Mouse (Mus musculus) heart, adult 2 months (tissue): ENCODE measurements around the gene Robo1. TPM values are rescaled to one million over a fixed set of nuclear protein-coding genes. Genes with fewer than 3 reads are reported as not detected.

ENCODE experiments used
- DNase-seq, 2 experiments: peaks; one replicate each; pipeline ENCODE4 v3.0.0; 2021
- H3K27ac ChIP-seq: fragments of 200-600 bp; 2 replicates; pipeline ENCODE4 v1.8.1; 2022
- H3K27me3 ChIP-seq: fragments of 200-500 bp; 2 replicates; pipeline ENCODE4 v1.6.1; 2012; ENCODE audit warnings: mild to moderate bottlenecking, low read length, inconsistent platforms, mixed read lengths; ENCODE audit not compliant: control insufficient read depth, insufficient read depth
- H3K36me3 ChIP-seq: fragments of 200-500 bp; 2 replicates; pipeline ENCODE4 v1.6.1; 2012; ENCODE audit warnings: low read length, inconsistent platforms; ENCODE audit not compliant: control insufficient read depth, insufficient read depth
- H3K4me1 ChIP-seq: fragments of 200-500 bp; 2 replicates; pipeline ENCODE4 v1.6.1; 2011; ENCODE audit warnings: low read length; ENCODE audit not compliant: control insufficient read depth, insufficient read depth
- H3K4me3 ChIP-seq: fragments of 200-600 bp; 2 replicates; pipeline ENCODE4 v1.8.1; 2022
- H3K79me2 ChIP-seq: fragments of 200-500 bp; replicated peaks from 2 replicates; pipeline ENCODE4 v1.6.1; 2012; ENCODE audit warnings: mild to moderate bottlenecking, inconsistent platforms, low read length, moderate library complexity, mixed read lengths; ENCODE audit not compliant: control insufficient read depth, insufficient read depth
- H3K9ac ChIP-seq: fragments of 200-500 bp; 2 replicates; pipeline ENCODE4 v1.6.1; 2012; ENCODE audit warnings: low read depth, mild to moderate bottlenecking, control low read depth, inconsistent platforms, low read length, mixed read lengths
- CTCF ChIP-seq: fragments of 200-600 bp; IDR thresholded peaks from 2 replicates; pipeline ENCODE4 v1.8.1; 2022; ENCODE audit warnings: antibody characterized with exemption, mild to moderate bottlenecking, moderate library complexity
- EP300 ChIP-seq: fragments of 200-500 bp; IDR thresholded peaks from 2 replicates; pipeline ENCODE4 v1.6.1; 2011; ENCODE audit warnings: low read depth, low read length, control low read depth; ENCODE audit not compliant: insufficient read depth
- POLR2A ChIP-seq: fragments of 200-500 bp; IDR thresholded peaks from 2 replicates; pipeline ENCODE4 v1.6.1; 2011; ENCODE audit warnings: mild to moderate bottlenecking, low read depth, low read length, control low read depth; ENCODE audit not compliant: insufficient read depth
- WGBS: fragments of 180-500 bp; shearing (Covaris S2); methylation state at CpG from one replicate; pipeline ENCODE4 v1.1.7; 2018; 5-methylcytosine and 5-hydroxymethylcytosine counted together
- intact Hi-C: fragments of 180-260 bp; cut with DNase I; formaldehyde crosslinking; loops from one replicate; pipeline ENCODE4 v1.15.1; 2025
- polyA plus RNA-seq: library from polyadenylated mRNA; depleted of rRNA; stranded (reverse); fragments of >200 nt; gene quantifications from 2 replicates; pipeline ENCODE4 v1.2.3, GENCODE M21; 2012
- total RNA-seq, 2 experiments: library from RNA; stranded (reverse); gene quantifications; 2 replicates each; pipeline ENCODE4 v1.2.3; 2021

Robo1 gene
- total and polyA plus RNA-seq, 3 experiments, result 0.76 to 1.2 (median 1.1) TPM

DNA sequence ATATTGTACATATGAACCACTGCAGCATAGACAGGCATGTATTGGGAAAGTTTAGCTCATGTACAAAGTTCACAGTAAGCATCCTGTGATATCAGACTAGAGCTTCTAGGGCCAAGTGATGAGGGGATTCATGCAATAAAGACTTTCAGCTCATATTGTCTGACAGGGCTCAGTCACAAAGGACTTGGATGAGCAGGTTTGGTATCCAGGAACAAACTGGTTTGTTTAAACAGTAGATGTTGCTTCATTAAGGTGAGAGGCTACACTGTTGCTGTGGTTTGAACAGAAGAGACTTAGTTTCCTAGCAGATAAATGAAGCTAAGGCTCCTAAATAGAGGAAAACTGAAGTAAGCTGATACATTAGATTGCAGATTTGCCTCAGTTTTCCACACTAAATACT lies 626.8 kb downstream of the Robo1 start:
- DNase-seq, result no peak
- no peak overlapping the region for H3K4me3 ChIP-seq
- no peaks in the 10 kb centered on the region for H3K79me2 ChIP-seq
- intact Hi-C loops, result no loop called here
- TF ChIP-seq CTCF, result no peak
- no peak overlapping the region for H3K27ac ChIP-seq
- no peaks in the 10 kb centered on the region for H3K4me1 ChIP-seq
- H3K9ac ChIP-seq, result no peak overlapping the region
- no peaks in the 10 kb centered on the region for H3K27me3 ChIP-seq
- H3K36me3 ChIP-seq, result no peaks in the 10 kb centered on the region

DNA sequence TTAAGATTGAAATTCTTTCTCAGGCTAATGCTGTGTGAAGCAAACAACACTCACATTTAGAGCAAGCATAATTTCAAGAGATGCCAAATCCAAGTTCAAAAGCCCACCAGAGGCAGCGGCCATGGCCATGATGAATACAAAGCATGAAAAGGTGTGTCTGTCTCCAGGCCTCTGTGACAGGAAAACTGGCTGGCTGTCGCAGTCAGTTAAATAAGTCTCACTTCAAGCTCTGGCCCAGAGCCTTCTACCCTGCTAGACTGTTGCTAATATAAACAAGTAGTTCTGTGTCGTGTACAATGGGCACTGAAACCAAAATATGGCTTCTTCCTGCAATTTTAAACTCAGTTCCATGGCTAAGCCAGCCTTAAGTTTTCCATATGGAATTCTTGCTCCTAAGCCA lies 629.1 kb downstream of the Robo1 start:
- Histone ChIP-seq H3K9ac (no peak overlapping the region), H3K27me3 (no peaks in the 10 kb centered on the region), H3K27ac (no peak overlapping the region), H3K4me1 (no peaks in the 10 kb centered on the region), H3K4me3 (no peak overlapping the region), H3K36me3 (no peaks in the 10 kb centered on the region), H3K79me2 (no peaks in the 10 kb centered on the region)
- DNase-seq, result no peak
- intact Hi-C loops, result no loop called here
- 52% methylated on average over 3 of the region's 3 CpGs for WGBS
- no peak for TF ChIP-seq EP300
- no peak for TF ChIP-seq POLR2A

DNA sequence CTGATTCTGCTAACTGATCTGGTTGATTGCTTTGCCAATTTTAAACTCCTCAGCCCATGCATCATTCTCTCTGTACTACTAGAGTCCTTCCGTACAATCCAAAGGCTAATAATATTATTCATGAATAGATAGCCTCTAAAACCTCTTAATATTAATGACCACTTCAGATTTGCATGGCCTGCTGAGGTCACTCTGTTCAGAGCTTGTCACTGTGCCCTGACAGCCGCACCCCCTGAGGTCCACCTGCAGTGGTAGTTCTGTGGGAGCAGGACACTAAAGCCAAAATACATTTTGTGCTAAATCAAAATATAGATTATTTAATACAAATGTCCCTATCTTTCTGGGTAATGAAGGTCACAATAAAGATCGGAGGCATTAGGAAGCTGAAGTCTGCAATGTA lies 631.8 kb downstream of the Robo1 start:
- Histone ChIP-seq H3K4me3 (no peak overlapping the region), H3K79me2 (no peaks in the 10 kb centered on the region), H3K27ac (no peak overlapping the region), H3K9ac (no peak overlapping the region), H3K4me1 (no peaks in the 10 kb centered on the region), H3K27me3 (no peaks in the 10 kb centered on the region), H3K36me3 (no peaks in the 10 kb centered on the region)
- TF ChIP-seq CTCF (no peak), POLR2A (no peak), EP300 (no peak)
- intact Hi-C loops, result no loop called here
- 98% methylated on average over 3 of the region's 3 CpGs for WGBS
- no peak for DNase-seq

DNA sequence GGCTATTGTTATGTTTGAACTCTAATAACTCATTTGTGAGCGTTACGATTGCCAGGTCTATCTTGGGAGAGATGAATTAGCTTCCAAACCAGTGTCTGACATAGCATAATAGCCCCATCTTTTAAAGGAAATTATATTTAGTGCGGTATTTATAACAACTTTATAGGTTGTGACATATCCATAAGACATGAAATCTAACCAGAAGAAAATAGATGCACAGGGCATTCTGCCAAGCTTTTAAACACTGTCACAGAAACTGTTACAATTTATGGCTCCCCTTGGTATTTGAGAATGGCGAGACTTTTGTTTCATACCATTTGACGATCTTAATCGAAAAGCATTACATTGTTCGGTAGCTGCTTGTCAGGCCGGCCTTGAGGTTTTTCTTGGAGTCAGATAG lies 632.7 kb downstream of the Robo1 start:
- Histone ChIP-seq H3K79me2 (no peaks in the 10 kb centered on the region), H3K4me1 (no peaks in the 10 kb centered on the region), H3K27ac (no peak overlapping the region), H3K36me3 (no peaks in the 10 kb centered on the region), H3K4me3 (no peak overlapping the region), H3K9ac (no peak overlapping the region), H3K27me3 (no peaks in the 10 kb centered on the region)
- 92% methylated on average over 8 of the region's 8 CpGs for WGBS
- TF ChIP-seq CTCF (no peak), POLR2A (no peak), EP300 (no peak)
- intact Hi-C loops, result no loop called here
- DNase-seq, result no peak

DNA sequence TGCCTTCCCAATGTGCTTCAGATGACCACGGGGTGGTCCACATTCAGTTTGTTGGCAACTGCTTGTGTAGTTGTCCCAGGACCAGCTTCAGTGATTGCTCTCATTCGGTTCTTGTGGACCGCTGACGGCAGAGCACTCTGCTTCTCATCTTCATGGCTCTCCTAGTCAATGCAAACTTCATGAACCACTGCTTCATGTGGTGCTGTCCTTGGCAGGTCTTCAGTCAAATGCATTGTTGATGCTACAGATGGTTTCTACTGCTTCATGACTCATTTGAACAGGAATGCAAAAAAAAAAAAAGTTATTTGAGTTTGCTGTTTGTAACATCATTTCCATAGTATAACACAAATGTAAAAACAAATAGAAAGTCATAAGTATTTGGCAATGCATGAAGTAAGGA lies 636.3 kb downstream of the Robo1 start:
- no peak for TF ChIP-seq CTCF
- no peak for TF ChIP-seq EP300
- no peak for TF ChIP-seq POLR2A
- DNase-seq, result no peak
- Histone ChIP-seq H3K4me1 (no peaks in the 10 kb centered on the region), H3K36me3 (no peaks in the 10 kb centered on the region), H3K4me3 (no peak overlapping the region), H3K27ac (no peak overlapping the region), H3K27me3 (no peaks in the 10 kb centered on the region), H3K79me2 (no peaks in the 10 kb centered on the region), H3K9ac (no peak overlapping the region)
- 90% methylated on average over 4 of the region's 4 CpGs for WGBS
- intact Hi-C loops, result no loop called here

DNA sequence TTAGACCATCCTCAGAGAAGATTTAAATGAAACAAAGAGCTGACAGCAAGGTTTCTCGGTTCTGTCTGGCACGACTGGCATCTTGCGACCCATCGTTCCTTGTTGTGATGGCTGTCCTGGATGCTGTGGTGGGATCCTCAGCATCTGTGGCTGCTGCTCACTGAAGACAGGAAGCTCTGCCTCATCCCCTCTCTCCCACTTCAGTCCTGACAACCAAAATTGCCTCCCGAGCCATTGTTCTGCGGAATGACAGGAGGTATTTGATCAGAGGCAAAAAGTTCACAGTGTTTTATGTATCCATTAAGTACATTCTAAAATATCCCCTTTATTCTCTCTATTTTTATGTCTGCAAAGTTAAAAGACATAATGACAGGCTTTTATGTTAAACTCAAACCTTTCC lies 643.9 kb downstream of the Robo1 start:
- no peak overlapping the region for H3K27ac ChIP-seq
- no peak overlapping the region for H3K4me3 ChIP-seq
- no peaks in the 10 kb centered on the region for H3K27me3 ChIP-seq
- WGBS, result 88% methylated on average over 6 of the region's 6 CpGs
- intact Hi-C loops, result no loop called here
- no peak for TF ChIP-seq CTCF
- no peak for TF ChIP-seq EP300
- no peak for TF ChIP-seq POLR2A
- no peaks in the 10 kb centered on the region for H3K4me1 ChIP-seq
- H3K9ac ChIP-seq, result no peak overlapping the region
- no peaks in the 10 kb centered on the region for H3K36me3 ChIP-seq
- no peaks in the 10 kb centered on the region for H3K79me2 ChIP-seq
- DNase-seq, result no peak
